Mouse (Mus musculus) kidney, adult 2 months (tissue): ENCODE results near the gene Atp2b2. TPM values are rescaled to one million over a fixed set of nuclear protein-coding genes. Genes with fewer than 3 reads are reported as not detected.
A peak's percentile ranks its signal among the peaks of the same experiment; 100 is the strongest.

Experiments
- DNase-seq: peaks from one replicate; pipeline ENCODE4 v3.0.0; 2021
- H3K27ac ChIP-seq: fragments of 200-500 bp; 2 replicates; pipeline ENCODE4 v1.5.1; 2012; ENCODE audit warnings: low read depth, low read length, control low read depth, inconsistent platforms; ENCODE audit not compliant: insufficient read depth
- H3K27me3 ChIP-seq: fragments of 200-500 bp; replicated peaks from 2 replicates; pipeline ENCODE4 v1.6.1; 2012; ENCODE audit warnings: mild to moderate bottlenecking, moderate library complexity, low read length, inconsistent platforms; ENCODE audit not compliant: control insufficient read depth, insufficient read depth
- H3K36me3 ChIP-seq: fragments of 200-500 bp; 2 replicates; pipeline ENCODE4 v1.6.1; 2012; ENCODE audit warnings: mild to moderate bottlenecking, moderate library complexity, low read length, inconsistent platforms; ENCODE audit not compliant: control insufficient read depth, insufficient read depth
- H3K4me1 ChIP-seq: fragments of 200-500 bp; 2 replicates; pipeline ENCODE4 v1.6.1; 2011; ENCODE audit warnings: low read length; ENCODE audit not compliant: control insufficient read depth, insufficient read depth
- H3K4me3 ChIP-seq: fragments of 200-500 bp; 2 replicates; pipeline ENCODE4 v1.5.1; 2011; ENCODE audit warnings: mild to moderate bottlenecking, low read depth, low read length, control low read depth; ENCODE audit not compliant: insufficient read depth
- CTCF ChIP-seq: fragments of 200-500 bp; conservative IDR thresholded peaks from 2 replicates; pipeline ENCODE4 v1.5.1; 2011; ENCODE audit warnings: low read depth, mild to moderate bottlenecking, control low read depth, low read length, moderate library complexity, mixed read lengths; ENCODE audit not compliant: insufficient read depth, insufficient read length
- POLR2A ChIP-seq: fragments of 200-500 bp; IDR thresholded peaks from one replicate; pipeline ENCODE4 v1.6.1; 2011; ENCODE audit warnings: low read depth, low read length, control low read depth
- WGBS: fragments of 180-500 bp; shearing (Covaris S2); methylation state at CpG from one replicate; pipeline ENCODE4 v1.1.7; 2018; 5-methylcytosine and 5-hydroxymethylcytosine counted together
- polyA plus RNA-seq: library from polyadenylated mRNA; depleted of rRNA; stranded (reverse); fragments of >200 nt; gene quantifications from 2 replicates; pipeline ENCODE4 v1.2.3, GENCODE M21; 2012

Gene Atp2b2
- polyA plus RNA-seq, 1 experiment: 0.84 TPM

GRCm38 (mm10) chr6:114013801-114014200 is 28.6 kb downstream of the Atp2b2 start:
- 49% methylated on average over 5 of the region's 5 CpGs for WGBS
- H3K36me3 ChIP-seq: no peaks in the 10 kb centered on the region
- no peaks in the 10 kb centered on the region for H3K27me3 ChIP-seq
- H3K27ac ChIP-seq: no peak overlapping the region
- TF ChIP-seq CTCF (no peak), POLR2A (no peak)
- peaks cover 11% of the 10 kb centered on the region; the same call in 1 of the 2 replicates for H3K4me1 ChIP-seq
- peak; percentile 32 for DNase-seq
- no peak overlapping the region for H3K4me3 ChIP-seq

GRCm38 (mm10) chr6:114012834-114013233 is 29.6 kb downstream of the Atp2b2 start:
- 5% methylated on average over 9 of the region's 9 CpGs for WGBS
- H3K4me1 ChIP-seq: peaks cover 11% of the 10 kb centered on the region; the same call in 1 of the 2 replicates
- peak; percentile 92 for DNase-seq
- H3K27me3 ChIP-seq: no peaks in the 10 kb centered on the region
- peak overlapping the region; percentile 8; the same call in 1 of the 2 replicates for H3K27ac ChIP-seq
- no peaks in the 10 kb centered on the region for H3K36me3 ChIP-seq
- TF ChIP-seq CTCF: no peak
- TF ChIP-seq POLR2A: no peak
- no peak overlapping the region for H3K4me3 ChIP-seq

- Histone ChIP-seq H3K4me3 (no peak overlapping the region), H3K27me3 (no peaks in the 10 kb centered on the region), H3K36me3 (no peaks in the 10 kb centered on the region), H3K4me1 (peaks cover 11% of the 10 kb centered on the region; the same call in 1 of the 2 replicates), H3K27ac (no peak overlapping the region)
- DNase-seq: peak; percentile 68
- 52% methylated on average over 6 of the region's 6 CpGs for WGBS
- TF ChIP-seq CTCF (no peak), POLR2A (no peak)
Observed at GRCm38 (mm10) chr6:114011976-114012375, 30.4 kb downstream of the Atp2b2 start.

GRCm38 (mm10) chr6:114003796-114004195 is 38.6 kb downstream of the Atp2b2 start:
- TF ChIP-seq CTCF (no peak), POLR2A (no peak)
- WGBS: 41% methylated on average over 3 of the region's 3 CpGs
- no peak for DNase-seq
- Histone ChIP-seq H3K27me3 (no peaks in the 10 kb centered on the region), H3K4me1 (no peaks in the 10 kb centered on the region), H3K36me3 (no peaks in the 10 kb centered on the region), H3K4me3 (no peak overlapping the region), H3K27ac (no peak overlapping the region)

- Histone ChIP-seq H3K36me3 (no peaks in the 10 kb centered on the region), H3K4me1 (no peaks in the 10 kb centered on the region), H3K27me3 (no peaks in the 10 kb centered on the region), H3K27ac (no peak overlapping the region), H3K4me3 (no peak overlapping the region)
- WGBS: 80% methylated on average over 6 of the region's 6 CpGs
- no peak for DNase-seq
- TF ChIP-seq POLR2A: no peak
- no peak for TF ChIP-seq CTCF
Observed at GRCm38 (mm10) chr6:114000928-114001327, 41.5 kb downstream of the Atp2b2 start.

- WGBS: 53% methylated on average over 7 of the region's 7 CpGs
- Histone ChIP-seq H3K4me3 (no peak overlapping the region), H3K27ac (no peak overlapping the region)
Observed at GRCm38 (mm10) chr6:114000304-114000703, 42.1 kb downstream of the Atp2b2 start.

GRCm38 (mm10) chr6:113998413-113998812 is 44.0 kb downstream of the Atp2b2 start:
- no peak overlapping the region for H3K27ac ChIP-seq
- 91% methylated on average over 2 of the region's 2 CpGs for WGBS
- no peak for TF ChIP-seq CTCF
- no peak for TF ChIP-seq POLR2A

More at GRCm38 (mm10) chr6:114000304-114000703, 42.1 kb downstream of the Atp2b2 start:
- no peaks in the 10 kb centered on the region for H3K4me1 ChIP-seq
- no peaks in the 10 kb centered on the region for H3K36me3 ChIP-seq
- no peak for DNase-seq
- no peak for TF ChIP-seq CTCF
- no peaks in the 10 kb centered on the region for H3K27me3 ChIP-seq

More at GRCm38 (mm10) chr6:113998413-113998812, 44.0 kb downstream of the Atp2b2 start:
- Histone ChIP-seq H3K4me1 (no peaks in the 10 kb centered on the region), H3K36me3 (no peaks in the 10 kb centered on the region), H3K4me3 (no peak overlapping the region), H3K27me3 (no peaks in the 10 kb centered on the region)
- no peak for DNase-seq
